Mouse (Mus musculus): ENCODE measurements around the gene Pianp. TPM values are rescaled to one million over a fixed set of nuclear protein-coding genes. Genes with fewer than 3 reads are reported as not detected.
"Not testable (repeated sequence)": the region's sequence is repeated elsewhere in the genome, so short reads cannot be mapped to it uniquely, and the experiment has no call there.

The Pianp gene
- polyA plus RNA-seq, 1 experiment from 2014 or later, result 0.05 TPM

- peak overlapping the region; percentile 81 for H3K4me2 ChIP-seq
- peak overlapping the region; percentile 90 for H3K4me3 ChIP-seq (replicated peaks)
- H3K9ac ChIP-seq, result peak overlapping the region; percentile 95
- ATAC-seq (ENCODE audit: low read depth) (peak; percentile 97), DNase-seq (peak; percentile 94)
- peaks cover 28% of the 10 kb centered on the region for H3K36me3 ChIP-seq
- WGBS (ENCODE audit: insufficient replicate concordance), result under 1% methylated on average over 34 of the region's 34 CpGs
- H3K4me1 ChIP-seq (replicated peaks), result peaks cover 48% of the 10 kb centered on the region
- H3K27ac ChIP-seq, result peak overlapping the region; percentile 93
- H3K27me3 ChIP-seq, result peaks cover 12% of the 10 kb centered on the region; the same call in 1 of the 2 replicates
- no peaks in the 10 kb centered on the region for H3K9me3 ChIP-seq (replicated peaks)
These were observed 12.2 kb downstream of the Pianp start for GRCm38 (mm10) chr6:125008586-125009128.

GRCm38 (mm10) chr6:125009129-125009180 is 12.5 kb downstream of the Pianp start, which contains the start of gene Zfp384:
Gene Zfp384, plus strand, starts transcription at chr6:125009145.
- Histone ChIP-seq H3K9ac (peak within 1 kb of the TSS; percentile 95), H3K4me2 (peak within 1 kb of the TSS; percentile 81), H3K4me1 (replicated peaks) (peaks cover 48% of the 10 kb centered on the region), H3K27ac (peak within 1 kb of the TSS; percentile 93), H3K27me3 (peaks cover 10% of the 10 kb centered on the region; the same call in 1 of the 2 replicates), H3K4me3 (replicated peaks) (peak within 1 kb of the TSS; percentile 90), H3K36me3 (peaks cover 31% of the 10 kb centered on the region), H3K9me3 (replicated peaks) (no peaks in the 10 kb centered on the region)
- no peak for DNase-seq
- WGBS (ENCODE audit: insufficient replicate concordance), result 0% methylated on average over 3 of the region's 3 CpGs
- no peak for ATAC-seq (ENCODE audit: low read depth)

GRCm38 (mm10) chr6:125009181-125010073 is 12.9 kb downstream of the Pianp start:
- peak overlapping the region; percentile 93 for H3K27ac ChIP-seq
- peaks cover 8% of the 10 kb centered on the region; the same call in 1 of the 2 replicates for H3K27me3 ChIP-seq
- no peaks in the 10 kb centered on the region for H3K9me3 ChIP-seq (replicated peaks)
- WGBS (ENCODE audit: insufficient replicate concordance), result 1% methylated on average over 61 of the region's 78 CpGs
- peaks cover 36% of the 10 kb centered on the region for H3K36me3 ChIP-seq
- H3K4me1 ChIP-seq (replicated peaks), result peaks cover 48% of the 10 kb centered on the region
- DNase-seq (peak; percentile 57), ATAC-seq (ENCODE audit: low read depth) (peak; percentile 86)
- H3K4me3 ChIP-seq (replicated peaks), result peak overlapping the region; percentile 90
- peak overlapping the region; percentile 95 for H3K9ac ChIP-seq
- peak overlapping the region; percentile 81 for H3K4me2 ChIP-seq

GRCm38 (mm10) chr6:125017682-125018081 is 21.2 kb downstream of the Pianp start:
- no peak overlapping the region for H3K4me3 ChIP-seq (replicated peaks)
- peak; percentile 62 for DNase-seq
- H3K4me1 ChIP-seq (replicated peaks), result peaks cover 33% of the 10 kb centered on the region
- H3K4me2 ChIP-seq, result peak overlapping the region; percentile 12; the same call in 1 of the 2 replicates
- H3K27me3 ChIP-seq, result no peaks in the 10 kb centered on the region
- 64% methylated on average over 3 of the region's 3 CpGs for WGBS (ENCODE audit: insufficient replicate concordance)
- H3K27ac ChIP-seq, result no peak overlapping the region
- ATAC-seq (ENCODE audit: low read depth), result peak; percentile 97
- H3K9ac ChIP-seq, result 0 out of 2 replicates have a peak overlapping the region, but pooled peaks have one; percentile 9
- peaks cover 82% of the 10 kb centered on the region for H3K36me3 ChIP-seq
- H3K9me3 ChIP-seq (replicated peaks), result no peaks in the 10 kb centered on the region

GRCm38 (mm10) chr6:125030532-125030931 is 34.0 kb downstream of the Pianp start:
- not testable (repeated sequence) for H3K9ac ChIP-seq; H3K4me3 ChIP-seq (replicated peaks); H3K27ac ChIP-seq; H3K4me1 ChIP-seq (replicated peaks); H3K9me3 ChIP-seq (replicated peaks); H3K4me2 ChIP-seq; H3K27me3 ChIP-seq
- peak; percentile 38 for DNase-seq
- ATAC-seq (ENCODE audit: low read depth), result peak; percentile 41; the same call in 1 of the 2 replicates
- 39% methylated on average over 8 of the region's 9 CpGs for WGBS (ENCODE audit: insufficient replicate concordance)
- H3K36me3 ChIP-seq, result peaks cover 84% of the 10 kb centered on the region

GRCm38 (mm10) chr6:125031604-125032003 is 35.1 kb downstream of the Pianp start:
- WGBS (ENCODE audit: insufficient replicate concordance), result 89% methylated on average over 16 of the region's 16 CpGs
- no peaks in the 10 kb centered on the region for H3K4me1 ChIP-seq (replicated peaks)
- ATAC-seq (ENCODE audit: low read depth) (no peak), DNase-seq (no peak)
- H3K9me3 ChIP-seq (replicated peaks), result no peaks in the 10 kb centered on the region
- no peak overlapping the region for H3K9ac ChIP-seq
- no peak overlapping the region for H3K27ac ChIP-seq
- no peak overlapping the region for H3K4me3 ChIP-seq (replicated peaks)
- peaks cover 85% of the 10 kb centered on the region for H3K36me3 ChIP-seq
- no peaks in the 10 kb centered on the region for H3K27me3 ChIP-seq
- no peak overlapping the region for H3K4me2 ChIP-seq

GRCm38 (mm10) chr6:125038666-125039065 is 42.2 kb downstream of the Pianp start:
- peaks cover 51% of the 10 kb centered on the region for H3K36me3 ChIP-seq
- H3K4me2 ChIP-seq, result peak overlapping the region; percentile 84
- H3K27me3 ChIP-seq, result no peaks in the 10 kb centered on the region
- ATAC-seq (ENCODE audit: low read depth) (no peak), DNase-seq (no peak)
- H3K4me3 ChIP-seq (replicated peaks), result peak overlapping the region; percentile 75
- H3K4me1 ChIP-seq (replicated peaks), result peaks cover 40% of the 10 kb centered on the region
- WGBS (ENCODE audit: insufficient replicate concordance), result 86% methylated on average over 4 of the region's 4 CpGs
- H3K27ac ChIP-seq, result no peak overlapping the region
- H3K9me3 ChIP-seq (replicated peaks), result no peaks in the 10 kb centered on the region
- H3K9ac ChIP-seq, result no peak overlapping the region

- peaks cover 40% of the 10 kb centered on the region for H3K4me1 ChIP-seq (replicated peaks)
- ATAC-seq (ENCODE audit: low read depth) (peak; percentile 11; the same call in 1 of the 2 replicates), DNase-seq (peak; percentile 26)
- peaks cover 51% of the 10 kb centered on the region for H3K36me3 ChIP-seq
- peak overlapping the region; percentile 71 for H3K27ac ChIP-seq
- peak overlapping the region; percentile 75 for H3K4me3 ChIP-seq (replicated peaks)
- H3K9me3 ChIP-seq (replicated peaks), result no peaks in the 10 kb centered on the region
- H3K27me3 ChIP-seq, result no peaks in the 10 kb centered on the region
- H3K9ac ChIP-seq, result peak overlapping the region; percentile 55
- WGBS (ENCODE audit: insufficient replicate concordance), result 5% methylated on average over 8 of the region's 8 CpGs
- H3K4me2 ChIP-seq, result peak overlapping the region; percentile 84
These were observed 42.6 kb downstream of the Pianp start for GRCm38 (mm10) chr6:125039131-125039530.

- Histone ChIP-seq H3K9me3 (replicated peaks) (no peaks in the 10 kb centered on the region), H3K27me3 (no peaks in the 10 kb centered on the region), H3K9ac (peak within 1 kb of the TSS; percentile 75), H3K4me3 (replicated peaks) (peak within 1 kb of the TSS; percentile 75), H3K36me3 (peaks cover 52% of the 10 kb centered on the region), H3K27ac (peak within 1 kb of the TSS; percentile 71), H3K4me2 (peak within 1 kb of the TSS; percentile 84), H3K4me1 (replicated peaks) (peaks cover 40% of the 10 kb centered on the region)
- ATAC-seq (ENCODE audit: low read depth) (peak; percentile 94), DNase-seq (peak; percentile 83)
- WGBS (ENCODE audit: insufficient replicate concordance), result under 1% methylated on average over 26 of the region's 26 CpGs
These were observed 43.1 kb downstream of the Pianp start, which contains the start of gene Ing4 for GRCm38 (mm10) chr6:125039533-125040153. Gene Ing4, plus strand, starts transcription at chr6:125039760.

- ATAC-seq (ENCODE audit: low read depth), result no peak
- Histone ChIP-seq H3K4me3 (replicated peaks) (peak overlapping the region; percentile 75), H3K27ac (peak overlapping the region; percentile 71), H3K27me3 (no peaks in the 10 kb centered on the region), H3K36me3 (peaks cover 52% of the 10 kb centered on the region), H3K9me3 (replicated peaks) (no peaks in the 10 kb centered on the region), H3K4me2 (peak overlapping the region; percentile 84), H3K9ac (peak overlapping the region; percentile 75), H3K4me1 (replicated peaks) (peaks cover 40% of the 10 kb centered on the region)
- no peak for DNase-seq
- WGBS (ENCODE audit: insufficient replicate concordance), result 9% methylated on average over 7 of the region's 7 CpGs
These were observed 43.7 kb downstream of the Pianp start for GRCm38 (mm10) chr6:125040221-125040620.

- peak overlapping the region; percentile 84; the same call in 1 of the 2 replicates for H3K4me2 ChIP-seq
- peaks cover 40% of the 10 kb centered on the region for H3K4me1 ChIP-seq (replicated peaks)
- WGBS (ENCODE audit: insufficient replicate concordance), result 43% methylated on average over 7 of the region's 7 CpGs
- peaks cover 49% of the 10 kb centered on the region for H3K36me3 ChIP-seq
- no peaks in the 10 kb centered on the region for H3K9me3 ChIP-seq (replicated peaks)
- H3K9ac ChIP-seq, result no peak overlapping the region
- no peak overlapping the region for H3K27ac ChIP-seq
- H3K4me3 ChIP-seq (replicated peaks), result no peak overlapping the region
- DNase-seq (no peak), ATAC-seq (ENCODE audit: low read depth) (no peak)
- H3K27me3 ChIP-seq, result no peaks in the 10 kb centered on the region
These were observed 44.6 kb downstream of the Pianp start for GRCm38 (mm10) chr6:125041047-125041446.

All from liver, embryonic 13.5 days (tissue).